Mouse (Mus musculus) embryonic fibroblast, embryonic 13.5 days (primary cell): ENCODE results near the gene Vmo1. TPM values are rescaled to one million over a fixed set of nuclear protein-coding genes. Genes with fewer than 3 reads are reported as not detected.

ENCODE experiments used
- H3K27ac ChIP-seq: 2 replicates; pipeline ENCODE4 v1.5.1; 2012; ENCODE audit warnings: low read length, control low read depth, inconsistent platforms; ENCODE audit not compliant: insufficient read depth
- H3K4me1 ChIP-seq: 2 replicates; pipeline ENCODE4 v1.6.1; 2011; ENCODE audit warnings: low read length; ENCODE audit not compliant: control insufficient read depth, insufficient read depth
- H3K4me3 ChIP-seq: 2 replicates; pipeline ENCODE4 v1.5.1; 2011; ENCODE audit warnings: mild to moderate bottlenecking, control low read depth, low read length; ENCODE audit not compliant: insufficient read depth
- CTCF ChIP-seq: IDR thresholded peaks from 2 replicates; pipeline ENCODE4 v1.5.1; 2011; ENCODE audit warnings: mild to moderate bottlenecking, control low read depth, low read length, moderate library complexity, borderline replicate concordance; ENCODE audit not compliant: insufficient read depth
- POLR2A ChIP-seq: IDR thresholded peaks from 2 replicates; pipeline ENCODE4 v1.6.1; 2011; ENCODE audit warnings: low read depth, mild to moderate bottlenecking, control low read depth, low read length, moderate library complexity
- polyA plus RNA-seq: library from polyadenylated mRNA; stranded (reverse); fragments of >200 nt; gene quantifications from 2 replicates; pipeline ENCODE4 v1.2.4, GENCODE M21; 2011; ENCODE audit warnings: low read depth; ENCODE audit not compliant: missing spikeins, insufficient read length

Vmo1 gene
- polyA plus RNA-seq, result 0.79 TPM in 1 of 2 replicates, not detected in the other

DNA sequence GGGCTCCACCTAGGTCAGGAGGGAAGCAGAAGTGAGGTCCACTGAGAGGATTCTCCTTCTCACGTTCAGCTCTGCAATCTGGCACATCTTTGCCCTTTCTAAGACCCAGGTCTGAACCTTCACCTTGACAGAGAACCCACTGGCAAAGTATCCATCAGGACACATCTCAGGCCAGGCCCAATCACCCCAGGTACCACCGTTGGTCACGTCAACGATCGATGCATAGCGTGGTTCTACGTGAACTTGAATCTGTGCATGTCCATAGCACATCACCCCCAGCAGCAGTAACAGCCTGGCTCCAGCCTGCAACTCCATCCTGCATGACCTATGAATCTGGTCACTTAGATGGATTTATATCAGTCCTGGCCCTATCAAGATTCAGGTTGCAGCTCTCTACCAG, at the start of gene Vmo1:
Gene Vmo1 (minus strand): TSS at position 329 of the 400 bp plus-strand sequence.
- no peak for TF ChIP-seq CTCF
- TF ChIP-seq POLR2A, result no peak
- Histone ChIP-seq H3K4me3 (no peak within 1 kb of the TSS), H3K27ac (no peak within 1 kb of the TSS)

DNA sequence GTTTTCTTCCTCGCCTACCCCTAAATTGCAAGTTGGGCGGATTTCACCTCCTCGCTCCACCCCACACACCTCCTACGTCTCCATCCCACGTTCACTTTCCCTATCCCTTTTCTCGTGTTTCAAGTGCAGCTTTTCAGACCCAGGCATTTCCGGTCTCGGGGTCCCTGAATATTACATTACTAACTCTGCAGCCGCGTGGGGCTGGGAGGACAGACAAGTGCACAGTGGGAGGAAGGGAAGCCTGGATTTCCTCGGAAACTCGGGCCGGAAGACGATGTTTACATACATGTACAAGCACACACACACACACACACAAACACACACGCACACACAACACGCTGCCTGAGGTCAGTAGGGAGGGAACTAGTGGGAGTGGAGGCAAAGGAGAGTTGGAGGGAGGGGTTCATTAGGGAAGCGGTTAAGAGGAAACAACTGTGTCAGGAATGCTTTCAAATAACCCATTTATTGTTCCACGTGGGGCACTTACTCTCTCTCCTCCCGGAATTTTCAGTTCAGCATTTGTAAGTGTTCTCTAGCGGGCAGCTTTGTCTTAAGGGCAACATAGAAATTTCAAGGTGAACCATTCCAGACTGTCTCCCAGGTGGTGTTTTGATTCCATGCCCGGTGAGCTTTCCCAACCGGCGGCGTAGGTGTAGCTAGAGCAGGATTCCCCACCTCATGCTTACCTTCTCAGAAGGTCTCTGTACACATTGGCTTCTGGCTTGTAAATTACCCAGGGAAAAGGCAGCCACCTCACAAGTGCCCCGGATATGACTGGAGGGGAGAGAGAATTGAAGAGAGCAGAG, 49.3 kb upstream of the Vmo1 start:
- Histone ChIP-seq H3K27ac (no peak overlapping the region), H3K4me3 (peak overlapping the region; percentile 68), H3K4me1 (no peaks in the 10 kb centered on the region)
- TF ChIP-seq CTCF, result no peak
- TF ChIP-seq POLR2A, result no peak

More for the DNA sequence above, at the start of gene Vmo1:
- H3K4me1 ChIP-seq, result no peaks in the 10 kb centered on the region

DNA sequence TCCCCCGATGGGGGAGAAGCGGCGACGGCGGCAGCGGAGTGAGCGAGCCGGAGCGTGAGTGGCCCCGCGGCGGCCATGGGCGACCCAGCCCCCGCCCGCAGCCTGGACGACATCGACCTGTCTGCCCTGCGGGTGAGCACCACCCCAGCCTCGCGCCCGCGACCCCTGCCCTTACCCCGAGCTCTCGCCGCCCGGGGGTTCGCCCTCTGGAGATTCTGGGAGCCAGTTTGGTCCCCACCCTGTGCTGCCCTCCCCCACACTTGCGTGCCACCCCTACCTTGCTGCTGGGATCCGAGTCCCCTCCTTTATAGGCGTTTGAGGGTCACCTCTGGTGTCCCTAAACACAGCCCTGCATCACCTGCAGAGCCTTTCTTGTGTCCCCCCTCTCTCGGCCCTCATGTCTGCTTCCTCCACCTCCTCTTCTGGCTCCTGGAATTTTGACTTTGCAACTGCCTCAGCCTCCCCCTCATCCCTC, 48.6 kb upstream of the Vmo1 start:
- peak overlapping the region; percentile 68 for H3K4me3 ChIP-seq
- H3K4me1 ChIP-seq, result no peaks in the 10 kb centered on the region
- TF ChIP-seq CTCF, result no peak
- TF ChIP-seq POLR2A, result no peak
- H3K27ac ChIP-seq, result no peak overlapping the region

DNA sequence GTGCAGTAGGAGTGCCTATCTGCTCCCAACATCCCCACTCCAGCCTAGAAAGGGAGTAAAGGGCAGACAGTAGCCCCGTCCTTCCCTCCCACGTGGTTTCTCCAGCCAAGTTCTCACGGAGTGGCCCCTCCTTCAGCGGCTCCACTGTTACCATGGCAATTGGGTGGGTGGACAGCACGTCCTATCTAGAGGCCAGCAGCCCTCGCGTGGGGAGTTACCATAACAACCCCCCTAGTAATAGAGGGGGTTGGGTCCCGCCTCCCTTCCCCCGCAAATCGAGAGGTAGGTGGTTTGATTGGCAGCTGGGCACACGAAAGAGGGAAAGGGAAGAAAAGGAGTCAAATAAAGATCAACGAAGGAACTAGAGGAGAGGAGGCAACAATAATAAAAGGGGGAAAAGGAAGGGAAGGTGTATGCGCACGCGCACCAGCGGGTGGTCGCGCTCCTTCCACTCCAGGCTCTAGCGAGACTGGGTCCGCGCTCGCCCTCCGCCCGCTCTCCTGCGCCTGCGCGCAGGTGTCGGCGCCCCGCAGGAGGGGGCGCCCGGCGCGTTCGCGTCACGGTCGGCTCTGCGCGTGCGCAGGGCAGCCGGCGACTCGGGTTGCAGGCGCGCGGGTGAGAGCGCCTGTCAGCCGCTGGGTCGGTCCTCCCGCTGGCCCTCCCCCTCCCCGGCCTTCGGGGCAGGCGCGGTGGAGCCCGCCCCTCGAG, 48.0 kb upstream of the Vmo1 start, which contains the start of gene Mink1:
Gene Mink1 (plus strand): TSS at position 595 of the 708 bp plus-strand sequence.
- TF ChIP-seq CTCF (no peak), POLR2A (peak; percentile 56)
- H3K4me1 ChIP-seq, result no peaks in the 10 kb centered on the region
- H3K27ac ChIP-seq, result peak within 1 kb of the TSS; percentile 82
- H3K4me3 ChIP-seq, result peak within 1 kb of the TSS; percentile 68

DNA sequence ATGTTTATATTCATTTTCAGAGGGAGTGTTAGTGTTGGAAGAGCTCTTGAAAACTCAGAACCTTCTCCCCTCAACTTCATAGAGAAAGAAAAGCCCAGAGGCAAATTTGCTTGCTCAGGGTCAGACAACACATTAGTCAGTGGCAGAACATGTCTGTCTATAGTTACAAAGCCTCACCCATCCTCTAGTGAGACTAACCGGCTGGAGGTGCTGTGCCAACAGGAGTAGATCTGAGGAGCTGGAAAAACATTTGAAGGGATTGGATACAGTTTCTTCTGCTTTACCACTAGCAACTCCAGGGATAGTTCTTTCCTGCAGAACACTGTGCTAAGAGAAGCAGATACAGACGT, 47.5 kb upstream of the Vmo1 start:
- Histone ChIP-seq H3K4me3 (peak overlapping the region; percentile 68), H3K4me1 (no peaks in the 10 kb centered on the region), H3K27ac (peak overlapping the region; percentile 68)
- TF ChIP-seq POLR2A (no peak; the same call in 1 of the 2 replicates), CTCF (no peak)

DNA sequence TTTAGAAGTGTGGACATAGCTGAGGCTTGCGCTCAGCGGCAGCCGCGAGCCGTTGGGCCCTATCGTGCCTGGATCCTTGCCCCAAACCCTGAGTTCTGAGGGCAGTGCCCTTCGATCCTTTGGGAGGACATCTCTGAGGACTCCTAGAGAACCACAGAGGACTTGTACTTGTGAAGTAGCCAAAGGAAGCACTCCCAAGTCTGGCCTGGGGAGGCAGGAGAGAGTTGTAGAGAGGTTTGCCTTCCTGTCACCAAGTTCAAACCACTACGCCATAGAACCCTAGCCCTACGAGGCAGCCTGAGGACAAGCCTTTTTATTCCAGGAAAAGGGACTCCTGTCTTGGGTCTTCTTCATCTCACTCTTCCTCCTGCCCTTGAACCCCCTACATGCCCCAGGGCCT, 43.1 kb upstream of the Vmo1 start:
- Histone ChIP-seq H3K4me3 (no peak overlapping the region), H3K4me1 (no peaks in the 10 kb centered on the region), H3K27ac (no peak overlapping the region)
- no peak for TF ChIP-seq POLR2A
- TF ChIP-seq CTCF, result no peak

DNA sequence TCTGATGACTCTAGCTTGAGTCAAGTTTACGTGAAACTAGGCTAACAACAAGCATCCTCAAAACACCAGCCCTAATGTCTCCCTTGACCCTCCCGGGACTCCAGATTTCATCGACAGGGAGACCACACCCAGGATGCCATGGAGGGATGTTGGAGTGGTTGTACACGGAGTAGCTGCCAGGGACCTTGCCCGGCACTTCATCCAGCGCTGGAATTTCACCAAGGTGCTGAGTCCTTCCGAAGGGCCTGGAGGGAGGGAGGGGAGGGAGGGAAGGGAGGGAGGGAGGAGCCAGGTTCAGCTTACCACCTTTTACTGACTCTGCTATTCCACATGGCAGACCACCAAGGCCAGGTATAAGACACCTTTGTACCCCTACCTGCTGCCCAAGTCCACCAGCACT, 39.5 kb upstream of the Vmo1 start:
- TF ChIP-seq POLR2A (no peak), CTCF (no peak)
- no peak overlapping the region for H3K4me3 ChIP-seq
- no peaks in the 10 kb centered on the region for H3K4me1 ChIP-seq
- H3K27ac ChIP-seq, result no peak overlapping the region

DNA sequence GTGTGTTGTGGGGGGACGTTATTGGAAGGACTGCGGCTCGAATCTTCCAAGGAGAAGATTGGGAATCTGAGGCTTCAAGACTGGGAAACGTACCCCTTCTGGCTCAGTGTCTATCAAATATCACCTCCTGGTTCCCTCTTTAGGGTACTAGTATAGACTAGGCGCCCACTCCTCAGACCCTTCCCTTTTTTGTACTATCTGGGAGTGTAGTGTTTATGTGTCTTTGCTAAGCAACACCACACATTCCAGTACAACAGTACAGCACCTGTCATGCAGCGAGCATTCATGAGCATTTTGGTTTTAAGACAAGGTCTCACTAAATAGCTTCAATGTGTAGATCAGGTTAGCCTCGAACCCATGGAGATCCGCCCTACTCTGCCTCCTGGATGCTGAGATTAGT, 37.1 kb upstream of the Vmo1 start:
- Histone ChIP-seq H3K4me1 (no peaks in the 10 kb centered on the region), H3K27ac (no peak overlapping the region), H3K4me3 (no peak overlapping the region)
- TF ChIP-seq POLR2A (no peak), CTCF (no peak)

DNA sequence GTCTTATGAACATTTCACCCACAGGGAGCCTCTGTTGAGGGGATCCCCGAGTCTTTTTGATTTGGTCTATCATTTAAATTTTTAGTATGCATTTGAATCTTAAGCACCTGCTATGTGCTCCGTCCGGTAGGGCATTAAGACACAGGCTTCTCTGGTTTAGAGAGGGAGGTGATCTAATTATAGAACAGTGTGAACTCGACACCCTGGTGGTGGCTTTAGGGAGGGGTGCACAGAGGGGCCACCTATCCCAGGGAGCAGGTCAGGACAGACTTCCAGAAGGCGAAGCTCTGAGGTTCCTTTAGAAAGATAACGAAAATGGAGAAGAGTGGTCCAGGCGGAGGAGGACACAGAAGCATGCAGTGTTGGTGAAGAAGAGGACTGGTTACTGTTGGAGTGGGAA, 30.1 kb upstream of the Vmo1 start:
- no peak overlapping the region for H3K4me3 ChIP-seq
- TF ChIP-seq CTCF (no peak), POLR2A (no peak)
- 0 out of 2 replicates have a peak, but pooled peaks cover 5% of the 10 kb centered on the region for H3K4me1 ChIP-seq
- no peak overlapping the region for H3K27ac ChIP-seq

DNA sequence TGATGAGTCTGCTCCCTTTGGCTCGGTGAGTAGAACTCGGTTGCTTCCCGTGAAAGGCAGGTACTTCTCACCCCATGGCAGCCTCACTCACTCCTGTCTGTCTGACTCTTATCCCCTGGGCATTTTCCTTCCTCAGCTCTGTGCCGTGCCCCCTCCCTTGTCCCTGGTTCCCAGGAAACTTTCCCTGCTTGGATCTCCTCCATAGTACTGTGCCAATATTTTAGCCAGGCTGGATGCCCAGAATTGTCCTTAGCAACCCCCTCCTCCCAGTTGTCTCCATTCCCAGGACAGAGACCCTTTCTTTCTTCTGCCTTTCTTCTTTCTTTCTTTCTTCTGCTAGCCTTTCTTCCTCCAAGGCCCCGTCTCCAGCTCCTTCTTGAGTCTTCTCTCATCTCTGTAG, 27.0 kb upstream of the Vmo1 start:
- peak overlapping the region; percentile 52; the same call in 1 of the 2 replicates for H3K4me3 ChIP-seq
- H3K4me1 ChIP-seq, result 0 out of 2 replicates have a peak, but pooled peaks cover 5% of the 10 kb centered on the region
- no peak for TF ChIP-seq CTCF
- no peak for TF ChIP-seq POLR2A
- H3K27ac ChIP-seq, result no peak overlapping the region
